Mouse (Mus musculus) kidney, adult 2 months (tissue): ENCODE data around the gene Ttc41.

Experiments
- CTCF ChIP-seq: fragments of 200-500 bp; conservative IDR thresholded peaks from 2 replicates; pipeline ENCODE4 v1.5.1; 2011; ENCODE audit warnings: low read depth, mild to moderate bottlenecking, control low read depth, low read length, moderate library complexity, mixed read lengths; ENCODE audit not compliant: insufficient read depth, insufficient read length
- POLR2A ChIP-seq: fragments of 200-500 bp; IDR thresholded peaks from one replicate; pipeline ENCODE4 v1.6.1; 2011; ENCODE audit warnings: low read depth, low read length, control low read depth

DNA sequence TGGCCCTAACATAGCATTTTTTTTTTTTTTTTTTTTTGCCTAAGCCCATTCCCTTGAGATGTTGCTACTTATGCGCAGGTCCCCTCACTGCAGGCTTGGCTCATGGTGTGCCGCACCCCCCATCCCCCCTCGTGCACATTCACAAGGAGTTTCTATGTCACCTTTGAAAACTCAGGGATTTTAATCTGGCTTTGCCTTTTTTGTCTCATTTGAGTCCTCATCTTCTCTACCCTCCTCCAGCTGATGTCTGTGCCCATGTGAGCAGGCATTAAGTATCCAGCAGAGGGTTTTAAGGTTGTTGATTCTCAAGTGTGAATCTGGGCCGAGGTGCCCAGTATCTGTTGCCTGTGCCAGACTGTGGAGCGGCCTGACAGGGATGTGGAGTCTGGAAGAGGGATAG lies 76.0 kb downstream of the Ttc41 start:
- no peak for TF ChIP-seq POLR2A
- TF ChIP-seq CTCF: no peak
